Mouse (Mus musculus) midbrain, embryonic 11.5 days (tissue): ENCODE results near the gene Cpne2. TPM values are rescaled to one million over a fixed set of nuclear protein-coding genes. Genes with fewer than 3 reads are reported as not detected.

Experiments used
- ATAC-seq: fragments of 200-750 bp; cut with Nextera tagmentation; 2 replicates; pipeline ENCODE4 v1.8.0; 2017; ENCODE audit warnings: moderate TSS enrichment, moderate library complexity; ENCODE audit not compliant: low FRiP score
- DNase-seq: peaks from one replicate; pipeline ENCODE4 v3.0.0; 2015; ENCODE audit warnings: low spot score; ENCODE audit errors: missing footprints
- H3K27ac ChIP-seq: fragments of 300-500 bp; sonication (generic); 2 replicates; pipeline ENCODE4 v1.5.1; 2014; ENCODE audit warnings: low read depth, low read length
- H3K27me3 ChIP-seq: fragments of 300-500 bp; sonication (generic); 2 replicates; pipeline ENCODE4 v1.6.1; 2014; ENCODE audit warnings: mild to moderate bottlenecking, low read length, moderate library complexity, mixed read lengths; ENCODE audit not compliant: control insufficient read depth, insufficient read depth
- H3K36me3 ChIP-seq: fragments of 300-500 bp; sonication (generic); 2 replicates; pipeline ENCODE4 v1.6.1; 2014; ENCODE audit warnings: mild to moderate bottlenecking, low read length, moderate library complexity, mixed read lengths; ENCODE audit not compliant: control insufficient read depth, insufficient read depth
- H3K4me1 ChIP-seq: fragments of 300-500 bp; sonication (generic); 2 replicates; pipeline ENCODE4 v1.6.1; 2014; ENCODE audit warnings: low read length; ENCODE audit not compliant: control insufficient read depth, insufficient read depth
- H3K4me2 ChIP-seq: fragments of 300-500 bp; sonication (generic); 2 replicates; pipeline ENCODE4 v1.6.1; 2014; ENCODE audit warnings: mild to moderate bottlenecking, moderate library complexity
- H3K4me3 ChIP-seq: fragments of 300-500 bp; sonication (generic); 2 replicates; pipeline ENCODE4 v1.5.1; 2014; ENCODE audit warnings: low read depth, low read length
- H3K9ac ChIP-seq: fragments of 300-500 bp; sonication (generic); 2 replicates; pipeline ENCODE4 v1.6.1; 2014; ENCODE audit warnings: low read length
- H3K9me3 ChIP-seq: fragments of 300-500 bp; sonication (generic); 2 replicates; pipeline ENCODE4 v1.6.1; 2016; ENCODE audit warnings: low read length; ENCODE audit not compliant: control insufficient read depth
- WGBS: fragments of 180-500 bp; shearing (Covaris S2); extraction: QIAGEN DNeasy Blood & Tissue Kit; methylation state at CpG from one replicate; pipeline ENCODE4 v1.1.7; 2014; 5-methylcytosine and 5-hydroxymethylcytosine counted together
- polyA plus RNA-seq: library from polyadenylated mRNA; unstranded; fragments of >200 nt; fragmentation: Nextera tagmentation; extraction: Ambion mirVana; gene quantifications from 2 replicates; pipeline ENCODE4 v1.2.1, GENCODE M21; 2014

Gene Cpne2
- polyA plus RNA-seq, 1 experiment from 2014 or later: 11.1 TPM

DNA sequence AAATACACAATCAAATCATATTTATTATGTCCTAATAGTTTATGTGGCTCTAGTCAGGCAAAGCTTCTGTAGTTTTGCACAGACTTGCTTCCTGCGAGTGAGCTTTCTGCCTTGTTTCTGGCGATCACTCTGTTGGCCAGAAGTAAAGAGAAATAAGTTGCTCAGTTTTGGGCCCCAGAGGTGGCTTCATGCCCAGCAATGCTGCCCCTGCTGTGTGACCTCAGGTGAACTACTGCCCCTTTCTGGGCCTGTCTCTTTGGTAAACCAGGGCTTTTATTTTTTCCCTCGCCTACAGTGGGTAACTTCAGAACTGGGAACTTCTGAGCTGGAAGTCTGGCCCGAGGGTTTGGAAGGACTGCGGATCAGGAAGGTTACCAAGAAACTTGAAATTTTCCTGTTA, 16.3 kb downstream of the Cpne2 start:
- no peak for DNase-seq
- no peaks in the 10 kb centered on the region for H3K9me3 ChIP-seq
- 0 out of 2 replicates have a peak overlapping the region, but pooled peaks have one; percentile 39 for H3K9ac ChIP-seq
- no peak overlapping the region for H3K4me3 ChIP-seq
- H3K27ac ChIP-seq: no peak overlapping the region
- H3K36me3 ChIP-seq: no peaks in the 10 kb centered on the region
- no peak overlapping the region for H3K4me2 ChIP-seq
- peaks cover 30% of the 10 kb centered on the region for H3K4me1 ChIP-seq
- ATAC-seq: no peak
- 59% methylated on average over 5 of the region's 5 CpGs for WGBS
- peaks cover 3% of the 10 kb centered on the region; the same call in 1 of the 2 replicates for H3K27me3 ChIP-seq

DNA sequence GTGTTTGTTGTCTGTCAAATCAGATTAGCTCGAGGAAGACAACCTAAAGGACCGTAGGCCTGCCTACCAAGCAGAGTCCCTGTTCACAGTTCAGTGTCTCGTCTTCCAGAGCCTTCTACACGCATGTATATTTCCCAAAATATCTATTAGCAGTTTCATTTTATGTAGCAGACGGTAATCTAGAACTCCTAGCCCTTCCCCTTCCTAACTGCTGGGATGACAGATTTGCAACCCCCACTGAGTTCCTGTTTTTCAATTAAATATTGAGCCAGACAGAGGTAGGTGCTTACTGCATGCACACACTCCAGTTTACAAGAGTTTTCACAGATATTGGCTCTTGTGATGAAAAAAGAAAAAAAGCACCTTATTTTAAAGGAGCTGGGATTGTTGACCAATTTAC, 16.7 kb downstream of the Cpne2 start:
- H3K4me3 ChIP-seq: no peak overlapping the region
- no peak overlapping the region for H3K4me2 ChIP-seq
- WGBS: 35% methylated on average over 5 of the region's 5 CpGs
- ATAC-seq: no peak
- H3K9ac ChIP-seq: no peak overlapping the region
- H3K4me1 ChIP-seq: peaks cover 30% of the 10 kb centered on the region
- peaks cover 3% of the 10 kb centered on the region; the same call in 1 of the 2 replicates for H3K27me3 ChIP-seq
- H3K36me3 ChIP-seq: no peaks in the 10 kb centered on the region
- H3K9me3 ChIP-seq: no peaks in the 10 kb centered on the region
- no peak overlapping the region for H3K27ac ChIP-seq
- no peak for DNase-seq

DNA sequence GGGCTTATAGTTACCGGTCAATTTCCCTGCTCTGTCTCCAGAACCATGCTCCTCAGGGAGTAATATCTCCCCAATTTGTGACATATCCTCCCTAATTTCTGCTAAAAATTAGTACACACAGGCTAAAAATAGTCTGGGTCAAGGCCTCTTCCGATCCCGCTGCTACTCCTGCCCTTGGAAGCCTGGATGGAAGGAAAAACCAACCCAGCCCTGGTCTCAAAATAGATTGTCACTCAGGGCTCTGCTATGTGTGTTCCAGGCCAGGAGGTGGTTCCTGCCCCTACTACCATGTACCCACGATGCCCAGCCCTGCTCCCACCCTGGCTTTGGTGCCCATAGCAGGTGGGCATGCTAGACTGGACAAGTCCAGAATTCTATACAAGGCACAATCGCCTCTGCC, 17.2 kb downstream of the Cpne2 start:
- no peak overlapping the region for H3K27ac ChIP-seq
- ATAC-seq: no peak
- WGBS: 86% methylated on average over 5 of the region's 5 CpGs
- no peak overlapping the region for H3K9ac ChIP-seq
- H3K27me3 ChIP-seq: peaks cover 3% of the 10 kb centered on the region; the same call in 1 of the 2 replicates
- H3K4me2 ChIP-seq: no peak overlapping the region
- no peaks in the 10 kb centered on the region for H3K9me3 ChIP-seq
- no peak overlapping the region for H3K4me3 ChIP-seq
- H3K4me1 ChIP-seq: peaks cover 30% of the 10 kb centered on the region
- no peaks in the 10 kb centered on the region for H3K36me3 ChIP-seq
- no peak for DNase-seq

DNA sequence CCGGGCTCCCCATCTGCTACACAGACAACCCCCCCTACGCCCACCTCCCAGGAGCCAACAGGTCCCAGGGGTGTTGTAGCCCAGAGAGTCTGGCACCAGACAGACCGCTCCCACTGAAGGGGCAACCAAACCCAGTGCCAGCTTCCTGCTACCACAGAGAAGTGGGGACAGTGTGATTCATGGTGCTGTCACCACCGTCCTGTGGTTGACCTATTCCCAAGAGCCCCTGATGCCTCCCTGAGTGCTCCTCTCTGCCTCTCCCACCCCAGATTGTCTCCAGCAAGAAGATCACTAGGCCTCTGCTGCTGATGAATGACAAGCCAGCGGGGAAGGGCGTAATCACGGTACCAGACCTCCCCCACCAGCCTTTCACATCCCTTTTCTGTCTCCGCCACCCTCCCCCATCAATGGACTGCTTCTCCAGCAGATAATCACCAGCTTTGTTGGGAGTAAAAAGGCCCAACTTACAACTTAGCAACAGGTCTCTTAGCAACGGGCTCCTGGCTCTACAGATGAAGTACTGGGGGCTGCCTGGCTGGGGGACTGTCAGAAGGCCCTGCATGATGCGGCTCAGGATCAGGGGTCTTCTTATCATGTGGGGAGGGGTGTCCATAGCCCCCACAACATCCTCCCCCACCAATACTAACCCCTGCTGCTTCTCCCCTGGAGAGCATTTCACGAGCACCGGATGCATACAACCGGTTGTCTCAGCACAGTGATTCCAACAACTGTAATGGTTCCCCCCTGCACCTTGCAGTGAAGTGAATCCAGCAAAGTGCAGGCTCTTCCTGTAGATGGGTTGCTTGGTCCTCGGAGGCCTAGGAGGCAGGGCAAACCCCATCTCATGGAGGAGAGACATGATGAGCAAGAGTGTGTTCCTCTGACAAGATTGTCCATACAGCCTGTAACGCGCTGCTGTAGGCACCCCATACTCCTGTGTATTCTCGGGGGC, 19.0 kb downstream of the Cpne2 start:
- 28% methylated on average over 17 of the region's 17 CpGs for WGBS
- H3K36me3 ChIP-seq: no peaks in the 10 kb centered on the region
- DNase-seq (peak; percentile 94), ATAC-seq (peak; percentile 90)
- H3K4me2 ChIP-seq: peak overlapping the region; percentile 26; the same call in 1 of the 2 replicates
- H3K27ac ChIP-seq: peak overlapping the region; percentile 74
- H3K4me3 ChIP-seq: no peak overlapping the region
- H3K4me1 ChIP-seq: peaks cover 30% of the 10 kb centered on the region
- peaks cover 3% of the 10 kb centered on the region; the same call in 1 of the 2 replicates for H3K27me3 ChIP-seq
- no peaks in the 10 kb centered on the region for H3K9me3 ChIP-seq
- H3K9ac ChIP-seq: peak overlapping the region; percentile 33; the same call in 1 of the 2 replicates

DNA sequence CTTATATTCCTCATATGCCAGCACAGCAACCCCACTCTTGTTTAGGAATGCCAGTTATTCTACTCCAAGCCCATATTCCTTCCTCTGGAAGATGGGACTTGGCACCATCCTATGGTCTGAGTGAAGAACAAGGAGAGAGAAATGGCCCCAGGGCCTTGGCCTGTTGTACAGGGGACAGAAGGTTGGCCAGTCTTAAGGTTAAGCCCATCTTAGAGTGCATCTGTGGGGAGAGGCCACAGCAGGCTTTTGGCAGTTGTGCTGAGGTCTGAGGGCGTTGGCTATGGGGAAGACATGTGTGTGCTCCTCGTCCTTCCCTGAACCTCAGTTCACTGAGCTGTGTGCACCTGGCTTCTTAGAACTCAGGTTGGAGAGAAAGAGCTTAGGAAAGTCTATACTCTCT, 19.9 kb downstream of the Cpne2 start:
- no peak for DNase-seq
- no peak overlapping the region for H3K27ac ChIP-seq
- H3K4me1 ChIP-seq: peaks cover 30% of the 10 kb centered on the region
- no peak overlapping the region for H3K4me3 ChIP-seq
- peaks cover 3% of the 10 kb centered on the region; the same call in 1 of the 2 replicates for H3K27me3 ChIP-seq
- WGBS: 74% methylated on average over 2 of the region's 2 CpGs
- H3K4me2 ChIP-seq: no peak overlapping the region
- no peaks in the 10 kb centered on the region for H3K9me3 ChIP-seq
- H3K9ac ChIP-seq: no peak overlapping the region
- H3K36me3 ChIP-seq: no peaks in the 10 kb centered on the region
- ATAC-seq: no peak

DNA sequence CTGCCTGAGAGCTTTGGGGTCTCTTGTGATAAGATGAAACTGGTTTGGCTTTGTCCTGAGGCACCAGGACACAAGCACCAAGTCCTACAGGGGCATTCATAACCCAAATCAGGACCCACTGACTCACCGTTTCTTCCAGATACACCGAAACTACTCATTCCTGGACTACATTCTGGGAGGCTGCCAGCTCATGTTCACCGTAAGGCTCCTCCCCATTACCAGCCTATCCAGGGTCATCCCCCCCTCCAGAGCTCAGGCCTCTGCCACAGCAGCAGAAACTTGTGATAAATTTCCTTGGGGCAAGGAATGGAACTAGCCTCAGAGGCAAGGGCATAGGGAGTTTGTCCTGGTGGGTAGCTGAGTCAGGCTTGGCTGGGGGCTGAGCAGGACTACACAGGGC, 24.5 kb downstream of the Cpne2 start:
- Histone ChIP-seq H3K4me3 (no peak overlapping the region), H3K27me3 (peaks cover 3% of the 10 kb centered on the region; the same call in 1 of the 2 replicates), H3K36me3 (no peaks in the 10 kb centered on the region; the same call in 1 of the 2 replicates), H3K4me2 (no peak overlapping the region), H3K27ac (no peak overlapping the region), H3K4me1 (peaks cover 16% of the 10 kb centered on the region), H3K9me3 (no peaks in the 10 kb centered on the region), H3K9ac (no peak overlapping the region)
- ATAC-seq (no peak), DNase-seq (no peak)
- WGBS: 88% methylated on average over 3 of the region's 3 CpGs

DNA sequence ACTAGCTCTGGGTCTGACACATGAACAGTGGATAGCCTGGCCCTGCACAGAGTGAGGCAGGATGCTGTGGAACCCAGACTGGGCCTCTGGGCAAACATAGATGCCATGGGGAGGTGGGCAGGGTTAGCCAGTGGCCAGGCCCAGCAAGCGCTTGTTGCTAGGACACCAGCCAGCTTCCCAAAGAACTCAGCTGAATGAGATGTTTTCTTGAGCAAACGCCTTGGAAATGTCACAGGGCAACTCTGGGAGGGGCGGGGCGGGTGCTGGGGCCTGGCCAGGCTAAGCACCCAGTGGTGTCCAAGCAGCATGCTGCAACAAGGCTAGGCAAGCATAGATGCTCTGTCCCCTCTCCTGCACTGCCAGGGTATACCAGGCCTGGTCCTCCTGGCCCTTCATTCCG, 28.5 kb downstream of the Cpne2 start:
- peak overlapping the region; percentile 6; the same call in 1 of the 2 replicates for H3K9ac ChIP-seq
- H3K4me2 ChIP-seq: no peak overlapping the region
- DNase-seq: peak; percentile 92
- WGBS: 19% methylated on average over 5 of the region's 5 CpGs
- H3K27me3 ChIP-seq: peaks cover 7% of the 10 kb centered on the region; the same call in 1 of the 2 replicates
- peak; percentile 86 for ATAC-seq
- no peak overlapping the region for H3K4me3 ChIP-seq
- H3K36me3 ChIP-seq: no peaks in the 10 kb centered on the region; the same call in 1 of the 2 replicates
- H3K27ac ChIP-seq: no peak overlapping the region
- peaks cover 7% of the 10 kb centered on the region for H3K4me1 ChIP-seq
- H3K9me3 ChIP-seq: no peaks in the 10 kb centered on the region

DNA sequence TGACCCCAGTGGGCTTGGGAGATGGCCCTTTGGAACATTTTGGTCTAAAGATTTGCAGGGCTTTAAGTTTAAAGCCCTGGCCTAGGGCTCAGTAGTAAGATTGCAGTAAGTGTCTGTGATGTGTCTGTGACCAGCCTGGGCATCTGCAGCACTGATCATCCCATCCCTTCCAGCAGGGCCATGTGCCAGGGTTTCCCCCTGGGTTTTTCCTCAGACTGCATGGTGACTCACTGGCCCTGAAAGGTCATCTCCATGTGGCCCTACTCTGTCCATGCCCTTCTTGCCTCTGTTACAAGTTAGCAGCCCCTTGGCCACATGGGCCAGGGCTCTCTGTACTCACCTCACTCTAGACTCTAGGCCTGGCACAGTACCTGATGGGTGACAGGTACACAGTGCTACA, 31.6 kb downstream of the Cpne2 start:
- Histone ChIP-seq H3K9me3 (no peaks in the 10 kb centered on the region), H3K9ac (no peak overlapping the region), H3K27ac (no peak overlapping the region), H3K4me1 (peaks cover 18% of the 10 kb centered on the region), H3K4me3 (no peak overlapping the region), H3K36me3 (no peaks in the 10 kb centered on the region; the same call in 1 of the 2 replicates), H3K4me2 (no peak overlapping the region), H3K27me3 (peaks cover 7% of the 10 kb centered on the region; the same call in 1 of the 2 replicates)
- no peak for DNase-seq
- ATAC-seq: no peak

DNA sequence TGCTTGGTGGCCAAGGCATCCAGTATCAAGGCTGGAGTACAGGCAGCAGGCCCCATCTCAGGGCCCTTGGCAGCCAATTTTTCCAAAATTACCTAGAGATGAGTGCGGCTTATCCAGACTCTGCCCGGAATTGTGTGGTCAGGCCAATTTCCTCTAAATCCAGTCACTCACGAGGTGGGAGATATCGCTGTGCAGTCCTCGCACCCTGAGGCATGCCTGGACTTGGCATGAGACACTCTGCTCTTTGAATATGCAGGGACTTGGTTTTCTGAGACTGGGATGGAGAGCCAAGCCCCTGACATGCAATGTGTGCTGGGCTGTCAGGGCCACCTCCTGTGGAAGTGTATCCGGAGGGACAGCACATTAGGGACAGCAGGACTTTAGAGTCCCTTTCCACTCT, 33.2 kb downstream of the Cpne2 start:
- DNase-seq (no peak), ATAC-seq (no peak)
- Histone ChIP-seq H3K9me3 (no peaks in the 10 kb centered on the region), H3K9ac (no peak overlapping the region), H3K4me1 (peaks cover 18% of the 10 kb centered on the region), H3K27me3 (peaks cover 7% of the 10 kb centered on the region; the same call in 1 of the 2 replicates), H3K4me2 (no peak overlapping the region), H3K36me3 (no peaks in the 10 kb centered on the region), H3K27ac (no peak overlapping the region), H3K4me3 (no peak overlapping the region)
- 82% methylated on average over 6 of the region's 6 CpGs for WGBS
